Mouse (Mus musculus) CH12.LX (cell line): ENCODE measurements around the gene Trim13. TPM values are rescaled to one million over a fixed set of nuclear protein-coding genes. Genes with fewer than 3 reads are reported as not detected.
"Not testable (repeated sequence)": the region's sequence is repeated elsewhere in the genome, so short reads cannot be mapped to it uniquely, and the experiment has no call there.

Source experiments
- DNase-seq: peaks from one replicate; pipeline ENCODE4 v3.0.0-alpha.2; 2013; ENCODE audit errors: extremely low read depth
- H3K27ac ChIP-seq: 2 replicates; pipeline ENCODE4 v1.5.1; 2012; ENCODE audit warnings: low read depth, mild to moderate bottlenecking, control low read depth, moderate library complexity; ENCODE audit not compliant: insufficient read depth
- H3K27me3 ChIP-seq: replicated peaks from 2 replicates; pipeline ENCODE3; 2012; ENCODE audit warnings: inconsistent platforms
- H3K36me3 ChIP-seq, 2 experiments: replicated peaks in 1 of 2; 2 replicates each; pipeline versions ENCODE3 to v1.6.1; 2012; ENCODE audit warnings: inconsistent platforms in 1 of 2, low read length in 1 of 2, mild to moderate bottlenecking in 1 of 2, mixed read lengths in 1 of 2, moderate library complexity in 1 of 2; ENCODE audit not compliant: control insufficient read depth in 1 of 2, insufficient read depth in 1 of 2
- H3K4me1 ChIP-seq, 2 experiments: 2 replicates each; pipeline ENCODE4 v1.6.1; 2012; ENCODE audit warnings: inconsistent platforms in 1 of 2, moderate library complexity in 1 of 2; ENCODE audit not compliant: insufficient read depth in 2 of 2, control insufficient read depth in 1 of 2
- H3K4me2 ChIP-seq: 2 replicates; pipeline ENCODE4 v1.6.1; 2012; ENCODE audit warnings: low read depth, mild to moderate bottlenecking, control low read depth; ENCODE audit not compliant: poor library complexity, insufficient read depth, severe bottlenecking
- H3K4me3 ChIP-seq, 3 experiments: fragments of 150-350 bp in 1 of 3; sonication (generic) in 1 of 3; replicated peaks in 1 of 3; 2 replicates each; pipeline versions ENCODE3 to v1.5.1; 2011 to 2012; ENCODE audit warnings: low read depth in 2 of 3, low read length in 2 of 3, mild to moderate bottlenecking in 2 of 3, moderate library complexity in 2 of 3, control low read depth in 1 of 3, improper control_type of control experiment in 1 of 3, inconsistent platforms in 1 of 3, mixed read lengths in 1 of 3; ENCODE audit not compliant: poor library complexity in 1 of 3
- H3K79me2 ChIP-seq: replicated peaks from 2 replicates; pipeline ENCODE4 v1.6.1; 2012; ENCODE audit warnings: mild to moderate bottlenecking, moderate library complexity; ENCODE audit not compliant: control insufficient read depth, poor library complexity, insufficient read depth, severe bottlenecking; ENCODE audit errors: extremely low read depth
- H3K9ac ChIP-seq: 2 replicates; pipeline ENCODE4 v1.6.1; 2012; ENCODE audit warnings: low read depth, mild to moderate bottlenecking, control low read depth, moderate library complexity; ENCODE audit not compliant: insufficient read depth
- H3K9me3 ChIP-seq: replicated peaks from 2 replicates; pipeline ENCODE3; 2012; ENCODE audit warnings: low read length, inconsistent platforms, mixed read lengths
- CHD2 ChIP-seq: IDR thresholded peaks from 2 replicates; pipeline ENCODE4 v1.6.1; 2011; ENCODE audit warnings: low read length, improper control_type of control experiment
- CTCF ChIP-seq, 2 experiments: IDR thresholded peaks in 1 of 2; conservative IDR thresholded peaks in 1 of 2; 2 replicates each; pipeline ENCODE4 v1.5.1; 2011 to 2012; ENCODE audit warnings: low read depth in 2 of 2, low read length in 2 of 2, improper control_type of control experiment in 1 of 2, inconsistent platforms in 1 of 2, mild to moderate bottlenecking in 1 of 2, moderate library complexity in 1 of 2
- ELF1 ChIP-seq: IDR thresholded peaks from 2 replicates; pipeline ENCODE4 v1.6.1; 2014; ENCODE audit warnings: low read depth, mild to moderate bottlenecking, inconsistent platforms, low read length, improper control_type of control experiment
- ETS1 ChIP-seq: conservative IDR thresholded peaks from 2 replicates; pipeline ENCODE4 v1.6.1; 2012; ENCODE audit warnings: low read depth, mild to moderate bottlenecking, inconsistent platforms, low read length, improper control_type of control experiment, moderate library complexity
- JUN ChIP-seq: IDR thresholded peaks from 2 replicates; pipeline ENCODE4 v1.6.1; 2011; ENCODE audit warnings: low read depth, mild to moderate bottlenecking, low read length, improper control_type of control experiment, moderate library complexity; ENCODE audit not compliant: insufficient read depth
- JUND ChIP-seq: conservative IDR thresholded peaks from 2 replicates; pipeline ENCODE4 v1.6.1; 2011; ENCODE audit warnings: low read depth, low read length, improper control_type of control experiment
- MAFK ChIP-seq: IDR thresholded peaks from 2 replicates; pipeline ENCODE4 v1.6.1; 2011; ENCODE audit warnings: low read length, improper control_type of control experiment; ENCODE audit not compliant: insufficient replicate concordance
- MAX ChIP-seq: IDR thresholded peaks from 2 replicates; pipeline ENCODE4 v1.6.1; 2011; ENCODE audit warnings: low read length, improper control_type of control experiment
- MEF2A ChIP-seq: IDR thresholded peaks from 2 replicates; pipeline ENCODE4 v1.6.1; 2014; ENCODE audit warnings: low read depth, mild to moderate bottlenecking, inconsistent platforms, low read length, improper control_type of control experiment, borderline replicate concordance
- MYC ChIP-seq: IDR thresholded peaks from 2 replicates; pipeline ENCODE4 v1.6.1; 2011; ENCODE audit warnings: low read depth, mild to moderate bottlenecking, improper control_type of control experiment, low read length
- NELFE ChIP-seq: IDR thresholded peaks from 2 replicates; pipeline ENCODE4 v1.6.1; 2011; ENCODE audit warnings: low read depth, low read length, improper control_type of control experiment
- RCOR1 ChIP-seq: conservative IDR thresholded peaks from 2 replicates; pipeline ENCODE4 v1.6.1; 2012; ENCODE audit warnings: low read depth, mild to moderate bottlenecking, inconsistent platforms, low read length, improper control_type of control experiment
- TCF12 ChIP-seq: IDR thresholded peaks from 2 replicates; pipeline ENCODE4 v1.6.1; 2014; ENCODE audit warnings: low read depth, mild to moderate bottlenecking, inconsistent platforms, low read length, improper control_type of control experiment
- USF2 ChIP-seq: conservative IDR thresholded peaks from 2 replicates; pipeline ENCODE4 v1.6.1; 2011; ENCODE audit warnings: low read depth, low read length, improper control_type of control experiment
- ZC3H11A ChIP-seq: IDR thresholded peaks from 2 replicates; pipeline ENCODE4 v1.6.1; 2012; ENCODE audit warnings: low read depth, mild to moderate bottlenecking, inconsistent platforms, low read length, improper control_type of control experiment
- ZMIZ1 ChIP-seq: IDR thresholded peaks from 2 replicates; pipeline ENCODE4 v1.6.1; 2012; ENCODE audit warnings: low read depth, mild to moderate bottlenecking, inconsistent platforms, low read length, improper control_type of control experiment
- dilution Hi-C: fragments of 300-500 bp; cut with MboI; formaldehyde crosslinking; loops from 2 replicates; pipeline ENCODE4 v1.14.3; 2020; ENCODE audit warnings: low sequenced_read_pairs; ENCODE audit not compliant: extremely low pct_unique_long_range_greater_than_20kb, extremely low pct_ligation_motif_present
- in situ Hi-C: fragments of 300-500 bp; cut with MboI; formaldehyde crosslinking; loops from 3 replicates; pipeline ENCODE4 v1.14.3; 2019; ENCODE audit warnings: low sequenced_read_pairs, low pct_ligation_motif_present, low pct_unique_long_range_greater_than_20kb, mixed read lengths
- polyA plus RNA-seq: library from polyadenylated mRNA; unstranded; fragments of >175 nt; gene quantifications from 2 replicates; pipeline ENCODE4 v1.2.1, GENCODE M21; 2012; ENCODE audit warnings: low read depth; ENCODE audit not compliant: insufficient read length
- total RNA-seq, 2 experiments: library from RNA; depleted of rRNA; stranded (reverse); fragments of 300-350 nt in 1 of 2; fragments of >200 nt in 1 of 2; gene quantifications; 2 replicates each; pipeline ENCODE4 v1.2.3; 2012 to 2014

Trim13 gene
- total and polyA plus RNA-seq, 3 experiments = 3.2 to 7.9 (median 5.7) TPM

DNA sequence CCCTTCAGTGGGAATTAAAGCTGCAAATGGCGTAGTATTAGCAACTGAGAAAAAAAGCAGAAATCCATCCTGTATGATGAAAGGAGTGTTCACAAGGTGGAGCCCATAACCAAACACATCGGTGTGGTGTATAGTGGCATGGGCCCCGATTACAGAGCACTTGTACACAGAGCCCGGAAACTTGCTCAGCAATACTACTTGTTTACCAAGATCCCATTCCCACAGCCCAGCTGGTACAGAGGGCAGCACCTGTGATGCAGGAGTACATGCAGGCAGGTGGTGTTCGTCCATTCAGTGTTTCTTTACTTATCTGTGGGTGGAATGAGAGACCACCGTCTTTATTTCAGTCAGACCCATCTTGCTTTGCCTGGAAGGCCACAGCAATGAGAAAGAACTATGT, 39.1 kb upstream of the Trim13 start:
- peaks cover 3% of the 10 kb centered on the region for H3K27me3 ChIP-seq
- dilution Hi-C loops = no loop called here
- no peak for DNase-seq
- H3K9ac ChIP-seq = no peak overlapping the region
- H3K4me2 ChIP-seq = no peak overlapping the region
- no peak overlapping the region for H3K27ac ChIP-seq
- H3K36me3 ChIP-seq = peaks cover 0 to 3% of the 10 kb centered on the region in 2 experiments
- TF ChIP-seq MYC = no peak
- TF ChIP-seq ETS1 = no peak
- TF ChIP-seq ZMIZ1 = no peak
- no peak for TF ChIP-seq JUN
- TF ChIP-seq MAFK = no peak
- no peak for TF ChIP-seq JUND
- TF ChIP-seq USF2 = no peak
- TF ChIP-seq CHD2 = no peak
- TF ChIP-seq TCF12 = no peak
- TF ChIP-seq NELFE = no peak
- no peak for TF ChIP-seq ELF1
- no peaks in the 10 kb centered on the region for H3K79me2 ChIP-seq
- no peak overlapping the region for H3K4me3 ChIP-seq
- peaks cover 0 to 21% of the 10 kb centered on the region in 2 experiments; a peak in 2 of 4 replicates for H3K4me1 ChIP-seq
- in situ Hi-C loops = loop anchor here (25.0 kb wide), 3 partner anchors 478 to 903 kb away; partner anchors contain the start of gene Gucy1b2
- peaks cover 4% of the 10 kb centered on the region for H3K9me3 ChIP-seq

DNA sequence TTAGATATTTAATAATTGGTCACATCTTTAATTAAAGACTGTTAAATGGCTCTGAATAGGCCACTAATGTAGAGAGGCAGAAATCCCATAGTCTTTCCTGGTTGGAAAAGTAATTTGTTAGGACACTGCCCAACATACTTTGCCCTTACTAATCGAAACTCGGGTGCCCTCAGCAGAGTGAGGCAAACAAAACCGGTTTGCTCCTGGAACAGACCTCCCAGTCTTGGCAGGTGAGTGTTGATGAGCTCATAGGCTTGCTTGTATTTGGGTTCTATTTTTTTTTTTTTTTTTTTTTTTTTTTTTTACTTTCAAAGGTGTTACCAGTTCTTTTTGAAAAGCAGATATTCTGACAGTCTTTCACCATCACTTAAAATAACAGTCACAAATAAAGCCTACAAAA, 38.2 kb upstream of the Trim13 start:
- TF ChIP-seq TCF12 (no peak), MEF2A (no peak), JUN (no peak), MAX (no peak), ZC3H11A (no peak), ZMIZ1 (no peak), MAFK (no peak), USF2 (no peak), NELFE (no peak), CHD2 (no peak), RCOR1 (no peak), CTCF (conservative IDR thresholded peaks at IDR 0.05 in 1 of 2, IDR thresholded peaks at IDR 0.05 in 1 of 2; ENCODE audit: low read depth in 2 of 2, low read length in 2 of 2) (no peak), ELF1 (no peak)
- dilution Hi-C loops (no loop called here), in situ Hi-C loops (loop anchor here (25.0 kb wide), 3 partner anchors 477 to 902 kb away; partner anchors contain the start of gene Gucy1b2)

DNA sequence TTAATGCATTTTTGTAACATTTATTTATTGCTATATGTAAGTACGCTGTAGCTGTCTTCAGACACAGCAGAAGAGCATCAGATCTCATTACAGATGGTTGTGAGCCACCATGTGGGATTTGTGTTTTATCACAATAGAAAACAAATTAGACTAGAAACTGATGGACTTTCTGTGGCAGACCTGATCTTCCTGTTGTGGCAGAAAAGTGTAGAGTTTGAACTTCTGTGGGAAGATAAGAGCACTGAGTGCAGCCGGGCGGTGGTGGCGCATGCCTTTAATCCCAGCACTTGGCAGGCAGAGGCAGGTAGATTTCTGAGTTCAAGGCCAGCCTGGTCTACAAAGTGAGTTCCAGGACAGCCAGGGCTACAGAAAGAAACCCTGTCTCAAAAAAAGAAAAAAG, 31.8 kb upstream of the Trim13 start:
- in situ Hi-C loops = loop anchor here (25.0 kb wide), 3 partner anchors 471 to 896 kb away; partner anchors contain the start of gene Gucy1b2
- DNase-seq, H3K27me3 ChIP-seq, H3K27ac ChIP-seq, H3K36me3 ChIP-seq, H3K4me1 ChIP-seq, H3K9ac ChIP-seq, H3K9me3 ChIP-seq, H3K79me2 ChIP-seq, H3K4me2 ChIP-seq, dilution Hi-C loops, H3K4me3 ChIP-seq: not testable (repeated sequence)

More for the DNA sequence above, 38.2 kb upstream of the Trim13 start:
- no peaks in the 10 kb centered on the region for H3K79me2 ChIP-seq
- peaks cover 0 to 14% of the 10 kb centered on the region in 2 experiments; a peak in 2 of 4 replicates for H3K4me1 ChIP-seq
- no peaks in the 10 kb centered on the region for H3K36me3 ChIP-seq
- H3K9me3 ChIP-seq = peaks cover 4% of the 10 kb centered on the region
- H3K27ac ChIP-seq = no peak overlapping the region
- H3K4me2 ChIP-seq = no peak overlapping the region
- DNase-seq = no peak
- peaks cover 3% of the 10 kb centered on the region for H3K27me3 ChIP-seq
- no peak overlapping the region for H3K4me3 ChIP-seq
- H3K9ac ChIP-seq = no peak overlapping the region
